Mouse (Mus musculus) lung, postnatal 0 days (tissue): Measurements from ENCODE around the gene Ctsw. TPM values are rescaled to one million over a fixed set of nuclear protein-coding genes. Genes with fewer than 3 reads are reported as not detected.

Experiments
- ATAC-seq: fragments of 200-750 bp; cut with Nextera tagmentation; 2 replicates; pipeline ENCODE4 v1.8.0; 2017; ENCODE audit warnings: moderate library complexity
- DNase-seq: peaks from one replicate; pipeline ENCODE4 v3.0.0-alpha.2; 2016; ENCODE audit warnings: low spot score
- H3K27ac ChIP-seq: fragments of 300-500 bp; sonication (generic); 2 replicates; pipeline ENCODE4 v1.5.1; 2014; ENCODE audit warnings: antibody characterized with exemption, mild to moderate bottlenecking, low read length, mixed read lengths
- H3K27me3 ChIP-seq: fragments of 300-500 bp; sonication (generic); replicated peaks from 2 replicates; pipeline ENCODE4 v1.6.1; 2014; ENCODE audit warnings: low read length, mixed read lengths; ENCODE audit not compliant: insufficient read depth
- H3K36me3 ChIP-seq: fragments of 300-500 bp; sonication (generic); 2 replicates; pipeline ENCODE4 v1.6.1; 2014; ENCODE audit warnings: low read length, mixed read lengths; ENCODE audit not compliant: insufficient read depth
- H3K4me1 ChIP-seq: fragments of 300-500 bp; sonication (generic); 2 replicates; pipeline ENCODE4 v1.6.1; 2014; ENCODE audit warnings: antibody characterized with exemption, low read depth, low read length, mixed read lengths; ENCODE audit not compliant: insufficient read depth
- H3K4me2 ChIP-seq: fragments of 300-500 bp; sonication (generic); replicated peaks from 2 replicates; pipeline ENCODE4 v1.6.1; 2014; ENCODE audit warnings: low read depth, mild to moderate bottlenecking, low read length, moderate library complexity, mixed read lengths
- H3K4me3 ChIP-seq: fragments of 300-500 bp; sonication (generic); 2 replicates; pipeline ENCODE4 v1.5.1; 2014; ENCODE audit warnings: low read depth, low read length
- H3K9ac ChIP-seq: fragments of 300-500 bp; sonication (generic); replicated peaks from 2 replicates; pipeline ENCODE4 v1.6.1; 2014; ENCODE audit warnings: low read depth, mild to moderate bottlenecking
- H3K9me3 ChIP-seq: fragments of 300-500 bp; sonication (generic); 2 replicates; pipeline ENCODE4 v1.6.1; 2016; ENCODE audit warnings: low read length, mixed read lengths
- CTCF ChIP-seq: IDR thresholded peaks from 2 replicates; pipeline ENCODE4 v1.5.1; 2016; ENCODE audit warnings: antibody characterized with exemption, mild to moderate bottlenecking
- EP300 ChIP-seq: IDR thresholded peaks from 2 replicates; pipeline ENCODE4 v1.6.1; 2016; ENCODE audit warnings: antibody characterized with exemption, mild to moderate bottlenecking, control low read depth
- WGBS: fragments of 180-500 bp; shearing (Covaris S2); extraction: QIAGEN DNeasy Blood & Tissue Kit; methylation state at CpG from one replicate; pipeline ENCODE4 v1.1.7; 2014; 5-methylcytosine and 5-hydroxymethylcytosine counted together
- polyA plus RNA-seq: library from polyadenylated mRNA; unstranded; fragments of >200 nt; fragmentation: Nextera tagmentation; extraction: Ambion mirVana; gene quantifications from 2 replicates; pipeline ENCODE4 v1.2.1, GENCODE M21; 2015

Gene Ctsw
- polyA plus RNA-seq, 1 experiment from 2014 or later, result 2.6 TPM

DNA sequence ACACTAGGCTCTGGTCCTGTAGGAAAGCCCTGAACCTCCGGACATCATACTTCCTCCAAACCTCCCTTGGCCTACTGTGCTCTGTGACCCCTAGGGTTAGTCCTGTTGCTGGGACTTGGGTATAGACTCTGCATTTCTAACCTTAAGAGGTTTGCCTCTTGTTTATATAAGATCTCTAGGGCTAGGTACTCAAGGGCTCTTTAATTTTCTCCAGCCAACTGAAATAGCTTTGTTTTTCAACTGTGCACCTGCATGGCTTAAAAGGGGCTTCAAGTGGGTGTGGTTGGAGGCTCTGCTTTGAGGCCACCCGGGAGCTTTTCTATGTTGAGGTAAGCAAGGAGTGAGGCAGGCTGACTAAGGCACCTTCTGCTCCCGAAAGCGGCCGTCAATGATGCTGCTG, 16.2 kb upstream of the Ctsw start:
- Histone ChIP-seq H3K36me3 (peaks cover 18% of the 10 kb centered on the region), H3K9ac (no peak overlapping the region), H3K9me3 (no peaks in the 10 kb centered on the region), H3K4me1 (peaks cover 19% of the 10 kb centered on the region; the same call in 1 of the 2 replicates), H3K4me3 (no peak overlapping the region), H3K27me3 (no peaks in the 10 kb centered on the region), H3K4me2 (no peak overlapping the region), H3K27ac (peak overlapping the region; percentile 98)
- 58% methylated on average over 5 of the region's 5 CpGs for WGBS
- no peak for ATAC-seq
- DNase-seq, result peak; percentile 78
- TF ChIP-seq CTCF (no peak), EP300 (peak; percentile 33; the same call in 1 of the 2 replicates)

DNA sequence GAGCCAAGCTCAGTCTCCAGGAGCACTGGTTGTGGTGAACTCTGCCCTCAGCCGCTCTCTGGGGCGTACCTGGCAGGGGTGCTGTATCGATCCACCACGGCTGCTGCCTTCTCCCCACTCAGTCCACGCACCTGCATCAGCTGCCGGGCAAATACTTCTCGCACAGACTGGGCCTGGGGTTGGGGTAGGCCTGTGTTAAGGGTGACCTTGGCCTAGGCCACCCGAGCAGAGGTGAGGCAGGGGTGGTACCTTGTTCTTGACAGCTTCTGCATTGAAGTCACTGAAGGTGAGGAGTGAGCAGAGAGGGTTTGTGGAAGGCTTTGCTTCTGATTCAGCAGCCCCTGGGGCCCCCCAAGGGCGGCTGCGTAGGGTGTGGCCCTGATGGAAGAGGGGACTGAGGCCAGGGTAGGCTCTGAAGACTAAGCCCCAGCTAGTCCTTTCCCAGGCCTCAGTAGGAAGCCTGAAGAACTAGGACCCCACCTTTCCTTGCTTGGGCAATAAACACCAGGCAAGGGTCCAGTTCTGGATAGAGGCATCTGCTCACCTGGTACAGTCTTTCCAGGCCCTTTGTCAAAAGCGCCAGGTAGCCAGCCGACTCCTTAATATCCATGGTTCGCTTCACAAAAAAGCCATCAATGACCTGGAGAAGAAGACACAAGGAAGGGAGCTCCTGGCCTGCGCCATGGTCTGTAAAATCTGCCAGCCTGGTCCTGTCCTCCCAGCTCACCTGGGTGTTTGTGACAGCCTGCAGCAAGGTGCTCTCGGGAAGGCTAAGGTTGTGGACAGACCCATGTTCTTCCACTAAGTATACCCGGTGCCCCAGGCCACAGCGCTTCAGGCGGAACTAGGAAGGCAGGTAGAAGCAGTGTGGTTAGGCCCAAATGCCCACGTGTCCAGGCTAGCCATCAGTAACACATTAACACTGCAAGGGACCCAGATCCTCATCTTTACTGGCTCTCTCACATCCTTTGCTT, 15.4 kb upstream of the Ctsw start:
- Histone ChIP-seq H3K27me3 (no peaks in the 10 kb centered on the region), H3K4me1 (peaks cover 19% of the 10 kb centered on the region; the same call in 1 of the 2 replicates), H3K9ac (no peak overlapping the region), H3K4me2 (no peak overlapping the region), H3K27ac (peak overlapping the region; percentile 38), H3K4me3 (no peak overlapping the region), H3K9me3 (no peaks in the 10 kb centered on the region), H3K36me3 (peaks cover 18% of the 10 kb centered on the region)
- TF ChIP-seq CTCF (no peak), EP300 (no peak)
- WGBS, result 83% methylated on average over 19 of the region's 19 CpGs
- DNase-seq (no peak), ATAC-seq (no peak)

- H3K9ac ChIP-seq, result no peak overlapping the region
- no peaks in the 10 kb centered on the region for H3K27me3 ChIP-seq
- H3K9me3 ChIP-seq, result no peaks in the 10 kb centered on the region
- H3K4me3 ChIP-seq, result no peak overlapping the region
- DNase-seq, result no peak
- H3K36me3 ChIP-seq, result peaks cover 18% of the 10 kb centered on the region
- H3K4me1 ChIP-seq, result peaks cover 6% of the 10 kb centered on the region; the same call in 1 of the 2 replicates
- no peak for ATAC-seq
- no peak overlapping the region for H3K4me2 ChIP-seq
- 89% methylated on average over 10 of the region's 10 CpGs for WGBS
- TF ChIP-seq CTCF (no peak), EP300 (no peak)
- H3K27ac ChIP-seq, result no peak overlapping the region
Observed at GRCm38 (mm10) chr19:5481398-5481797, 13.1 kb upstream of the Ctsw start.

- ATAC-seq, result no peak
- TF ChIP-seq EP300 (no peak), CTCF (no peak)
- H3K27me3 ChIP-seq, result no peaks in the 10 kb centered on the region
- H3K36me3 ChIP-seq, result peaks cover 18% of the 10 kb centered on the region
- DNase-seq, result no peak
- no peak overlapping the region for H3K27ac ChIP-seq
- no peak overlapping the region for H3K4me3 ChIP-seq
- H3K4me1 ChIP-seq, result peaks cover 2% of the 10 kb centered on the region; the same call in 1 of the 2 replicates
- WGBS, result 84% methylated on average over 10 of the region's 10 CpGs
- H3K9me3 ChIP-seq, result no peaks in the 10 kb centered on the region
- H3K4me2 ChIP-seq, result no peak overlapping the region
- H3K9ac ChIP-seq, result no peak overlapping the region
Observed at GRCm38 (mm10) chr19:5480016-5480415, 11.7 kb upstream of the Ctsw start.

DNA sequence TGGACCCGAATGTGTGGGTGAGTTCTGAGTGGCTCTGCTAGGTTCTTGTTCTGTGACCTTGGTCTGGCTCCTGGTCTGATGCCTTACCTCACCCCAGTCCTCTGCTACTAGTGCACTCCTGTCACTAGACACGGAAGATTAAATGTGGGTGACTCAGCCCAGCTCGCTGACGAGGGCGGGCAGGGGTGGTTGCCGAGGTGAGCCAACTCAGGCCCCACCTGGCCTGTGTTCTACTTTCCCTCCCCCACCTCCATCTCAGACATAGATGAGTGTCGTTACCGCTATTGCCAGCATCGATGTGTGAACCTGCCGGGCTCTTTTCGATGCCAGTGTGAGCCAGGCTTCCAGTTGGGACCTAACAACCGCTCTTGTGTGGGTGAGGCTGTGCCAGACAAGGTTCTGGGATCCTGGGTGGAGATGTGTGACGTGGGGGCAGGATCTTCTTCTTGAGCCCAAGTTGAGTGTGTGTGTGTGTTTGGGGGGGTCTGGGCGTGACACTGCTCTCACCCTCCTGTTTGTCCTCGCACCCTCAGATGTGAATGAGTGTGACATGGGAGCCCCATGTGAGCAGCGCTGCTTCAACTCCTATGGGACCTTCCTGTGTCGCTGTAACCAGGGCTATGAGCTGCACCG, 9.5 kb upstream of the Ctsw start:
- no peak overlapping the region for H3K4me2 ChIP-seq
- no peaks in the 10 kb centered on the region for H3K27me3 ChIP-seq
- WGBS, result 82% methylated on average over 18 of the region's 18 CpGs
- TF ChIP-seq CTCF (no peak), EP300 (no peak)
- H3K27ac ChIP-seq, result no peak overlapping the region
- no peaks in the 10 kb centered on the region for H3K9me3 ChIP-seq
- H3K4me1 ChIP-seq, result peaks cover 2% of the 10 kb centered on the region; the same call in 1 of the 2 replicates
- DNase-seq (no peak), ATAC-seq (no peak)
- peaks cover 15% of the 10 kb centered on the region; the same call in 1 of the 2 replicates for H3K36me3 ChIP-seq
- H3K9ac ChIP-seq, result no peak overlapping the region
- H3K4me3 ChIP-seq, result no peak overlapping the region

- peaks cover 9% of the 10 kb centered on the region; the same call in 1 of the 2 replicates for H3K36me3 ChIP-seq
- H3K9ac ChIP-seq, result no peak overlapping the region
- H3K27me3 ChIP-seq, result no peaks in the 10 kb centered on the region
- ATAC-seq, result no peak
- no peak for TF ChIP-seq EP300
- TF ChIP-seq CTCF, result no peak
- H3K4me1 ChIP-seq, result peaks cover 2% of the 10 kb centered on the region; the same call in 1 of the 2 replicates
- DNase-seq, result no peak
- H3K9me3 ChIP-seq, result no peaks in the 10 kb centered on the region
- no peak overlapping the region for H3K27ac ChIP-seq
- WGBS, result 85% methylated on average over 10 of the region's 10 CpGs
- H3K4me2 ChIP-seq, result no peak overlapping the region
- no peak overlapping the region for H3K4me3 ChIP-seq
Observed at GRCm38 (mm10) chr19:5477004-5477667, 8.8 kb upstream of the Ctsw start.
